ENCODE assay signal across 13 mouse cellular contexts in genomic region chr3:27686732-27687491, GRCm38 (mm10). TPM values are rescaled to one million over a fixed set of nuclear protein-coding genes. Genes with fewer than 3 reads are reported as not detected.
DNase-seq lines count a peak whose midpoint lies in the region; ATAC-seq lines count a peak whose summit lies in the region.
"Had no signal": no experiment of that assay in that cellular context is flagged by ENCODE, and none has a peak within 500 bp of the region (broad histone marks: within the 10 kb centered on the region; RNA-seq: fewer than 3 reads in every experiment).

No protein-coding gene starts in this region.

- no peaks in the 10 kb centered on the region for H3K9me3 ChIP-seq in forebrain, embryonic 14.5 days (replicated peaks; ENCODE audit: control insufficient read depth, low read length)
- H3K9me3 ChIP-seq in forebrain, embryonic 10.5 days = peaks cover 3% of the 10 kb centered on the region; the same call in 1 of the 2 replicates
- H3K9me3 ChIP-seq in hindbrain, embryonic 16.5 days (ENCODE audit: control insufficient read depth, low read length) = no peaks in the 10 kb centered on the region
- H3K9me3 ChIP-seq in hindbrain, embryonic 12.5 days (replicated peaks) = no peaks in the 10 kb centered on the region
- H3K9me3 ChIP-seq in lung, embryonic 16.5 days (ENCODE audit: control insufficient read depth, low read length) = no peaks in the 10 kb centered on the region
- H3K9me3 ChIP-seq in stomach, embryonic 15.5 days = no peaks in the 10 kb centered on the region

- no peaks in the 10 kb centered on the region for H3K27me3 ChIP-seq in forebrain, embryonic 14.5 days (replicated peaks; ENCODE audit: control insufficient read depth, insufficient read depth, low read length)
- H3K27me3 ChIP-seq in forebrain, embryonic 10.5 days (ENCODE audit: poor library complexity, severe bottlenecking) = no peaks in the 10 kb centered on the region
- no peaks in the 10 kb centered on the region for H3K27me3 ChIP-seq in hindbrain, embryonic 16.5 days (replicated peaks; ENCODE audit: control insufficient read depth, insufficient read depth, low read length)
- H3K27me3 ChIP-seq in hindbrain, embryonic 12.5 days = no peaks in the 10 kb centered on the region
- H3K27me3 ChIP-seq in lung, embryonic 16.5 days (ENCODE audit: control insufficient read depth, insufficient read depth, low read depth, low read length) = no peaks in the 10 kb centered on the region
- H3K27me3 ChIP-seq in stomach, embryonic 15.5 days (replicated peaks) = no peaks in the 10 kb centered on the region

- H3K36me3 ChIP-seq in forebrain, embryonic 14.5 days (ENCODE audit: control insufficient read depth, insufficient read depth, low read length) = no peaks in the 10 kb centered on the region; the same call in 1 of the 2 replicates
- H3K36me3 ChIP-seq in forebrain, embryonic 10.5 days (replicated peaks) = peaks cover 13% of the 10 kb centered on the region
- H3K36me3 ChIP-seq in hindbrain, embryonic 16.5 days (ENCODE audit: control insufficient read depth, insufficient read depth, low read length) = no peaks in the 10 kb centered on the region
- no peaks in the 10 kb centered on the region for H3K36me3 ChIP-seq in hindbrain, embryonic 12.5 days
- no peaks in the 10 kb centered on the region; the same call in 1 of the 2 replicates for H3K36me3 ChIP-seq in lung, embryonic 16.5 days (ENCODE audit: control insufficient read depth, insufficient read depth, low read length)
- H3K36me3 ChIP-seq in stomach, embryonic 15.5 days = no peaks in the 10 kb centered on the region

- peak; percentile 49 for DNase-seq in forebrain, embryonic 14.5 days (ENCODE audit: low spot score)
- DNase-seq in forebrain, embryonic 10.5 days (ENCODE audit: extremely low spot score, low spot score) = no peak
- no peak for DNase-seq in lung, postnatal 14 days
- DNase-seq in layer of hippocampus, adult 18-20 months (ENCODE audit: low spot score in 2 of 2) = no peak
- DNase-seq: adrenal gland, adult 2 months; embryo, embryonic 11 days; gastrocnemius, postnatal 10 days; spleen, adult 18-20 months; thymus, adult 2 months had no signal

- no peak for ATAC-seq in forebrain, embryonic 14.5 days
- ATAC-seq in hindbrain, embryonic 16.5 days = no peak
- ATAC-seq in hindbrain, embryonic 12.5 days (ENCODE audit: low FRiP score) = no peak
- peak; percentile 14; the same call in 1 of the 2 replicates for ATAC-seq in lung, embryonic 16.5 days (ENCODE audit: low read depth)
- ATAC-seq in stomach, embryonic 15.5 days (ENCODE audit: insufficient read depth, low FRiP score, low read depth) = peak; percentile 11; the same call in 1 of the 2 replicates

- 84% methylated on average over 19 of the region's 19 CpGs for WGBS in forebrain, embryonic 14.5 days
- 96% methylated on average over 19 of the region's 19 CpGs for WGBS in forebrain, embryonic 10.5 days
- WGBS in hindbrain, embryonic 16.5 days = 76% methylated on average over 19 of the region's 19 CpGs
- 80% methylated on average over 19 of the region's 19 CpGs for WGBS in hindbrain, embryonic 12.5 days
- 46% methylated on average over 19 of the region's 19 CpGs for WGBS in lung, embryonic 16.5 days
- 57% methylated on average over 19 of the region's 19 CpGs for WGBS in stomach, embryonic 15.5 days

- H3K4me1 ChIP-seq in forebrain, embryonic 14.5 days (ENCODE audit: control insufficient read depth, insufficient read depth, low read length) = no peaks in the 10 kb centered on the region; the same call in 1 of the 2 replicates
- peaks cover 5% of the 10 kb centered on the region for H3K4me1 ChIP-seq in forebrain, embryonic 10.5 days
- peaks cover 7% of the 10 kb centered on the region for H3K4me1 ChIP-seq in hindbrain, embryonic 16.5 days (ENCODE audit: control insufficient read depth, insufficient read depth, low read depth, low read length)
- H3K4me1 ChIP-seq in hindbrain, embryonic 12.5 days = peaks cover 16% of the 10 kb centered on the region; the same call in 1 of the 2 replicates
- H3K4me1 ChIP-seq in lung, embryonic 16.5 days (replicated peaks; ENCODE audit: control insufficient read depth, insufficient read depth, low read length) = peaks cover 75% of the 10 kb centered on the region
- H3K4me1 ChIP-seq in stomach, embryonic 15.5 days = peaks cover 33% of the 10 kb centered on the region

- H3K4me2 ChIP-seq in forebrain, embryonic 14.5 days (ENCODE audit: low read length) = no peak overlapping the region
- no peak overlapping the region for H3K4me2 ChIP-seq in hindbrain, embryonic 16.5 days (ENCODE audit: low read length)
- no peak overlapping the region for H3K4me2 ChIP-seq in hindbrain, embryonic 12.5 days (replicated peaks)
- 0 out of 2 replicates have a peak overlapping the region, but pooled peaks have one; percentile 7 for H3K4me2 ChIP-seq in lung, embryonic 16.5 days (ENCODE audit: low read depth, low read length)
- H3K4me2 ChIP-seq in stomach, embryonic 15.5 days = no peak overlapping the region

- no peak overlapping the region for H3K4me3 ChIP-seq in forebrain, embryonic 14.5 days (ENCODE audit: low read depth, low read length)
- H3K4me3 ChIP-seq in forebrain, embryonic 10.5 days = no peak overlapping the region
- no peak overlapping the region for H3K4me3 ChIP-seq in hindbrain, embryonic 16.5 days (ENCODE audit: low read length)
- H3K4me3 ChIP-seq in hindbrain, embryonic 12.5 days = no peak overlapping the region
- H3K4me3 ChIP-seq in lung, embryonic 16.5 days (ENCODE audit: low read length) = no peak overlapping the region
- H3K4me3 ChIP-seq in stomach, embryonic 15.5 days (replicated peaks) = no peak overlapping the region

- no peak overlapping the region for H3K27ac ChIP-seq in forebrain, embryonic 14.5 days (ENCODE audit: low read depth, low read length)
- no peak overlapping the region for H3K27ac ChIP-seq in forebrain, embryonic 10.5 days
- no peak overlapping the region for H3K27ac ChIP-seq in hindbrain, embryonic 16.5 days (ENCODE audit: low read depth, low read length)
- no peak overlapping the region for H3K27ac ChIP-seq in hindbrain, embryonic 12.5 days
- H3K27ac ChIP-seq in lung, embryonic 16.5 days (ENCODE audit: low read length) = peak overlapping the region; percentile 14
- H3K27ac ChIP-seq in stomach, embryonic 15.5 days = no peak overlapping the region

- no peak overlapping the region for H3K9ac ChIP-seq in forebrain, embryonic 14.5 days (ENCODE audit: low read length)
- 0 out of 2 replicates have a peak overlapping the region, but pooled peaks have one; percentile 1 for H3K9ac ChIP-seq in hindbrain, embryonic 16.5 days (ENCODE audit: low read depth, low read length)
- H3K9ac ChIP-seq in hindbrain, embryonic 12.5 days = no peak overlapping the region
- no peak overlapping the region for H3K9ac ChIP-seq in lung, embryonic 16.5 days (ENCODE audit: low read length)
- no peak overlapping the region for H3K9ac ChIP-seq in stomach, embryonic 15.5 days

RNA-seq across cellular contexts. Expression of gene Fndc3b, which starts 24.2 kb away (rescaled TPM):
- 4.7 and 6.9 TPM in 2 replicates for polyA plus RNA-seq in forebrain, embryonic 14.5 days (2014; fragmentation: Nextera tagmentation; extraction: Ambion mirVana)
- 9.9 and 10.8 TPM in 2 replicates for polyA plus RNA-seq in forebrain, embryonic 10.5 days (2016; fragmentation: Nextera tagmentation; extraction: Ambion mirVana)
- polyA plus RNA-seq in hindbrain, embryonic 16.5 days (2015; fragmentation: Nextera tagmentation; extraction: Ambion mirVana) = 7.5 and 9.4 TPM in 2 replicates
- 22.4 and 22.7 TPM in 2 replicates for polyA plus RNA-seq in hindbrain, embryonic 12.5 days (2016; fragmentation: Nextera tagmentation; extraction: Ambion mirVana)
- polyA plus RNA-seq in lung, embryonic 16.5 days (2015; fragmentation: Nextera tagmentation; extraction: Ambion mirVana) = 36.3 and 36.9 TPM in 2 replicates
- polyA plus RNA-seq in stomach, embryonic 15.5 days (2015; fragmentation: Nextera tagmentation; extraction: Ambion mirVana) = 24.5 and 27.1 TPM in 2 replicates
- total RNA-seq in layer of hippocampus, adult 18-20 months (2021) = 10 to 100 TPM; 20.5 to 21.2 TPM

Comparison
In these comparisons a context has a peak if more than half of its experiments do, and no peak if none do; other contexts are left out.
1. ATAC-seq: peak in lung, embryonic 16.5 days (single experiment) and stomach, embryonic 15.5 days (single experiment); none in forebrain, embryonic 14.5 days (single experiment), hindbrain, embryonic 16.5 days (single experiment) and hindbrain, embryonic 12.5 days (single experiment).